Mouse (Mus musculus) ES-E14 (cell line): ENCODE data around the gene Ppp1r36.

Source experiments
- MAFK ChIP-seq: IDR thresholded peaks from 2 replicates; pipeline ENCODE4 v1.6.1; 2014; ENCODE audit warnings: mild to moderate bottlenecking, low read depth, low read length, inconsistent platforms; ENCODE audit not compliant: insufficient read depth
- ZNF384 ChIP-seq: IDR thresholded peaks from 2 replicates; pipeline ENCODE4 v1.6.1; 2012; ENCODE audit warnings: low read depth, low read length, inconsistent platforms

DNA sequence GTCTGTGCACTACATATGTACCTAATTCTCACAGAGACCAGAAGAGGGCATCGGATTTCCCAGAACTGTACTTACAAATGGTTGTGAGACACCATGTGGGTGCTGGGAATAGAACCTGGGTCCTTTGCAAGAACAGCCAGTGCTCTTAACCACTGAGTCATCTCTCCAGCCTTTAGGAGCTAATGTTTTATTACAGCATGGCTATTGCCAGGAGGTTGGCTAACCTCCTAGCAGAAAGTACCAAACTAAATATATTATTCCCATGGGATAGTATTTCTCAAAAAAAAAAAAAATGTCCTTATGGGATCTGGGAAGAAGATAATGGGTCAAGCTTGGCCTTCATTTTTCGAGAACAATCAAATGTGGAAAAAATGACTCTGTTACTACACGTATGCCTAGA, 7.9 kb downstream of the Ppp1r36 start:
- TF ChIP-seq ZNF384 (no peak), MAFK (no peak)
